Mouse (Mus musculus): ENCODE data around the gene Dph5. TPM values are rescaled to one million over a fixed set of nuclear protein-coding genes. Genes with fewer than 3 reads are reported as not detected.

Dph5 gene
- total RNA-seq, 1 experiment, result 26.4 TPM

DNA sequence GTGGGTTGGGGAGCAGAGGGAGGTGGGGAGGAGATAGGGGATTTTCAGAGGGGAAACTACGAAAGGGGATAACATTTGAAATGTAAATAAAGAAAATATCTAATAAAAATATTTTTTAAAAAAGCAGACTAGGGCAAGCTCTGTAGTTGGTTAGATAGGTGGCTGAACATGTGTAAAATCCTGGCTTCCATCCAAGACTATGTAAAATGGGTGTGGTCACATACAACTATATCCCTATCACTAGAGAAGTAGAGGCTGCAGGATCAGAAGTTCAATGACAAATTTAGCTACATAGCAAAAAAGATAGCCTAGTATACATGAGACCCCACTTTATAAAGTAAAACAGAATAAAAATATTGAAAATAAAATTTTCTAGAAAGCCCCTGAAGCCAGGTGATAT lies 10.5 kb upstream of the Dph5 start:
- no peak for TF ChIP-seq ZNF384 (IDR thresholded peaks at IDR 0.05; ENCODE audit: low read depth, low read length)
- no peak for TF ChIP-seq ZC3H11A (IDR thresholded peaks at IDR 0.05; ENCODE audit: borderline replicate concordance, low read depth, low read length)
- no peak for TF ChIP-seq CHD2 (IDR thresholded peaks at IDR 0.05; ENCODE audit: low read depth, low read length)
- TF ChIP-seq HCFC1 (IDR thresholded peaks at IDR 0.05; ENCODE audit: borderline replicate concordance, insufficient read depth, low read length), result no peak
- no peak for TF ChIP-seq MAFK (IDR thresholded peaks at IDR 0.05; ENCODE audit: insufficient read depth, low read depth, low read length)

DNA sequence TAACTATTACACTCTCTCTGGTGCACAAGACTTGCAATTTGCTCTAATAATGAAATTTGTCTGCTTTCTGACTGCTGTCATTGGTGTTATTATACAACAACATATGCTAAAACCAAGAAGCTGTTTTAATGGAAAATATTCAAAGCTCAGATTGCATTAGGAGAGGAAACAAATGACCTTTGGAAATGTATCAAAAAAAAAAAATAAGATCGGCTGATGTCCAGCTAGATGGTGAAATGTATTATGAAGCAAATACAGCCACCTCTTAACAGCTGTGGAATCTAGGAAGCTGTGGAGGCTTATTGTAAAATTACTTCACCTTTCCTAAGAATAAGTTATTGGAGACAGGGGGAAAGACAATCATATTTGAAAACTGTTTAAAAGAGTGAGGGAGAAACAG lies 3.6 kb upstream of the Dph5 start:
- H3K36me3 ChIP-seq (ENCODE audit: control insufficient read depth, insufficient read depth, low read length, poor library complexity, severe bottlenecking), result no peaks in the 10 kb centered on the region
- H3K4me1 ChIP-seq (ENCODE audit: control insufficient read depth in 2 of 2, insufficient read depth in 2 of 2, low read length in 2 of 2, poor library complexity in 1 of 2), result no peaks in the 10 kb centered on the region
- no peak overlapping the region for H3K9ac ChIP-seq (ENCODE audit: insufficient read depth, low read depth, low read length, poor library complexity, severe bottlenecking)
- no peak for DNase-seq (ENCODE audit: low read depth, low spot score)
- in situ Hi-C loops (cut with MboI; ENCODE audit: low sequenced_read_pairs in 2 of 2, unreplicated experiment in 2 of 2), result no loop called here
- H3K27ac ChIP-seq (ENCODE audit: insufficient read depth, low read depth, low read length, poor library complexity, severe bottlenecking), result no peak overlapping the region
- H3K9me3 ChIP-seq (ENCODE audit: control insufficient read depth, insufficient read depth, low read depth, low read length), result no peaks in the 10 kb centered on the region
- TF ChIP-seq HCFC1 (IDR thresholded peaks at IDR 0.05; ENCODE audit: borderline replicate concordance, insufficient read depth, low read length) (no peak), ZC3H11A (IDR thresholded peaks at IDR 0.05; ENCODE audit: borderline replicate concordance, low read depth, low read length) (no peak), CHD2 (IDR thresholded peaks at IDR 0.05; ENCODE audit: low read depth, low read length) (no peak), MAFK (IDR thresholded peaks at IDR 0.05; ENCODE audit: insufficient read depth, low read depth, low read length) (no peak), ZNF384 (IDR thresholded peaks at IDR 0.05; ENCODE audit: low read depth, low read length) (no peak)
- no peak overlapping the region for H3K4me3 ChIP-seq (ENCODE audit: insufficient read depth in 1 of 2, low read depth in 1 of 2, low read length in 2 of 2, poor library complexity in 1 of 2, severe bottlenecking in 1 of 2)

More for the DNA sequence above, 10.5 kb upstream of the Dph5 start:
- DNase-seq (ENCODE audit: low read depth, low spot score), result no peak
- Histone ChIP-seq H3K27ac (ENCODE audit: insufficient read depth, low read depth, low read length, poor library complexity, severe bottlenecking) (no peak overlapping the region), H3K9ac (ENCODE audit: insufficient read depth, low read depth, low read length, poor library complexity, severe bottlenecking) (no peak overlapping the region), H3K36me3 (ENCODE audit: control insufficient read depth, insufficient read depth, low read length, poor library complexity, severe bottlenecking) (no peaks in the 10 kb centered on the region), H3K9me3 (ENCODE audit: control insufficient read depth, insufficient read depth, low read depth, low read length) (no peaks in the 10 kb centered on the region), H3K4me1 (ENCODE audit: control insufficient read depth in 2 of 2, insufficient read depth in 2 of 2, low read length in 2 of 2, poor library complexity in 1 of 2) (no peaks in the 10 kb centered on the region), H3K4me3 (ENCODE audit: insufficient read depth in 1 of 2, low read depth in 1 of 2, low read length in 2 of 2, poor library complexity in 1 of 2, severe bottlenecking in 1 of 2) (no peak overlapping the region)
- in situ Hi-C loops (cut with MboI; ENCODE audit: low sequenced_read_pairs in 2 of 2, unreplicated experiment in 2 of 2), result no loop called here

DNA sequence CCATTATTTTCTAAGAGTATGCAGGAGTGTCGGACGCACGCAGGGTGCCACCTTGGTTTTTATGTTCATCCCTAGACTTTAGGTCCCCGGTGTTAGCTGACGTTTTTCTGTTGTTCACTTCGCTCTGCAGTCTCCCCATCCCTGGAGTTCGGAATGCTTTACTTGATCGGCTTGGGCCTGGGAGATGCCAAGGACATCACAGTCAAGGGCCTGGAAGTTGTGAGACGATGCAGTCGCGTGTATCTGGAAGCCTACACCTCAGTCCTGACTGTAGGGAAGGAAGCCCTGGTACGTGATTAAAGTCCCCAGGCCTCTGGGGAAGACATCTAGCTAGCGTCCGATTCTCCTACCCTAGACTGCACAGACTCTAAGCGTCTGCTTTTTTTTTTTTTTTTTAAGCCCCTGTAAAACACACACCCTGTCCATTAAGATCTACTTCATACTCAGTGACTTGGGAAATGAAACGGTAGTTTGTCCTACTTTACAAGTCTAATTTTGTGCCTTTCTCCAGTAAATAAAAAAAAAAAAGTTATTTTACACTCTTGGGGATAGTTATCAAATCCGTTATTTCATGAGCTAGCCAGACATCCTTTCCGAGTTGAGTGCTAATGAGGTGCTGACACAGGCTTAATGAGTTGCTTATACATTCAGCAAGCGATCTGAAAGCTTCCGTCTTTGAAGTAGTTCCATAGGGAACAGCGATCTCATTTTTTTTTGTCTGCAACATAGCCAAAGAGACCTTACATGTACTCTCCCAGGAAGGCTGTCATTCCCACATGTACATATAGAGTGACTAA lies 871 bp downstream of the Dph5 start:
- in situ Hi-C loops (cut with MboI; ENCODE audit: low sequenced_read_pairs in 2 of 2, unreplicated experiment in 2 of 2), result no loop called here
- H3K27ac ChIP-seq (ENCODE audit: insufficient read depth, low read depth, low read length, poor library complexity, severe bottlenecking), result no peak overlapping the region
- no peaks in the 10 kb centered on the region for H3K36me3 ChIP-seq (ENCODE audit: control insufficient read depth, insufficient read depth, low read length, poor library complexity, severe bottlenecking)
- H3K9me3 ChIP-seq (ENCODE audit: control insufficient read depth, insufficient read depth, low read depth, low read length), result no peaks in the 10 kb centered on the region
- TF ChIP-seq ZNF384 (IDR thresholded peaks at IDR 0.05; ENCODE audit: low read depth, low read length) (no peak), MAFK (IDR thresholded peaks at IDR 0.05; ENCODE audit: insufficient read depth, low read depth, low read length) (no peak), HCFC1 (IDR thresholded peaks at IDR 0.05; ENCODE audit: borderline replicate concordance, insufficient read depth, low read length) (no peak), ZC3H11A (IDR thresholded peaks at IDR 0.05; ENCODE audit: borderline replicate concordance, low read depth, low read length) (no peak), CHD2 (IDR thresholded peaks at IDR 0.05; ENCODE audit: low read depth, low read length) (no peak)
- no peak for DNase-seq (ENCODE audit: low read depth, low spot score)
- 0 out of 4 replicates have a peak, but pooled peaks cover 0 to 1% of the 10 kb centered on the region in 2 experiments for H3K4me1 ChIP-seq (ENCODE audit: control insufficient read depth in 2 of 2, insufficient read depth in 2 of 2, low read length in 2 of 2, poor library complexity in 1 of 2)
- H3K9ac ChIP-seq (ENCODE audit: insufficient read depth, low read depth, low read length, poor library complexity, severe bottlenecking), result peak overlapping the region; percentile 90
- H3K4me3 ChIP-seq (ENCODE audit: insufficient read depth in 1 of 2, low read depth in 1 of 2, low read length in 2 of 2, poor library complexity in 1 of 2, severe bottlenecking in 1 of 2), result peak overlapping the region; percentile 79 to 82

DNA sequence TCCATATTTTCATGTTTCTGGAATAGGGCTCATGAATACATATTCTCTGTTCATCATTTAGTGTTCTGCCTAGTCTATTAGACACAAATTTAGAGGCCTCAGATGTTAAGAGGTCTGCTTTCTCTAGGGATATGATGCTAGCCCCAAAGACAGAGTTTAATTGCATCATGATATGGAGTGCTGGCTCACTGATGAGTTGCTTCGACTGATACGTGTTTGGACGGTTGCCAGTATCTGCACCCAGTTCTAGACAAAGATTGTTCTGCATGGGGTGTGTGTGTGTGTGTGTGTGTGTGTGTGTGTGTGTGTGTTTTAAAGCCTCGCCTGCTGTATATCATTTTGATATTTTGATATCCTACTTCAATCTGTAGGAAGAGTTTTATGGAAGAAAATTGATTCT lies 4.7 kb downstream of the Dph5 start:
- H3K27ac ChIP-seq (ENCODE audit: insufficient read depth, low read depth, low read length, poor library complexity, severe bottlenecking), result no peak overlapping the region
- no peak for TF ChIP-seq MAFK (IDR thresholded peaks at IDR 0.05; ENCODE audit: insufficient read depth, low read depth, low read length)
- TF ChIP-seq CHD2 (IDR thresholded peaks at IDR 0.05; ENCODE audit: low read depth, low read length), result no peak
- TF ChIP-seq ZNF384 (IDR thresholded peaks at IDR 0.05; ENCODE audit: low read depth, low read length), result no peak
- TF ChIP-seq ZC3H11A (IDR thresholded peaks at IDR 0.05; ENCODE audit: borderline replicate concordance, low read depth, low read length), result no peak
- no peak for TF ChIP-seq HCFC1 (IDR thresholded peaks at IDR 0.05; ENCODE audit: borderline replicate concordance, insufficient read depth, low read length)
- H3K9me3 ChIP-seq (ENCODE audit: control insufficient read depth, insufficient read depth, low read depth, low read length), result no peaks in the 10 kb centered on the region
- no peak for DNase-seq (ENCODE audit: low read depth, low spot score)
- H3K4me3 ChIP-seq (ENCODE audit: insufficient read depth in 1 of 2, low read depth in 1 of 2, low read length in 2 of 2, poor library complexity in 1 of 2, severe bottlenecking in 1 of 2), result no peak overlapping the region
- H3K9ac ChIP-seq (ENCODE audit: insufficient read depth, low read depth, low read length, poor library complexity, severe bottlenecking), result no peak overlapping the region
- in situ Hi-C loops (cut with MboI; ENCODE audit: low sequenced_read_pairs in 2 of 2, unreplicated experiment in 2 of 2), result no loop called here
- 0 out of 2 replicates have a peak, but pooled peaks cover 2% of the 10 kb centered on the region for H3K36me3 ChIP-seq (ENCODE audit: control insufficient read depth, insufficient read depth, low read length, poor library complexity, severe bottlenecking)
- 0 out of 4 replicates have a peak, but pooled peaks cover 0 to 1% of the 10 kb centered on the region in 2 experiments for H3K4me1 ChIP-seq (ENCODE audit: control insufficient read depth in 2 of 2, insufficient read depth in 2 of 2, low read length in 2 of 2, poor library complexity in 1 of 2)
